Comparison of ENCODE assay signal across 7 mouse cellular contexts in genomic region chr7:116443004-116443696, GRCm38 (mm10). TPM values are rescaled to one million over a fixed set of nuclear protein-coding genes. Genes with fewer than 3 reads are reported as not detected.
DNase-seq lines count a peak whose midpoint lies in the region; ATAC-seq and TF ChIP-seq lines count a peak whose summit lies in the region.

Pik3c2a (minus strand) TSS chr7:116443449.

- peak within 1 kb of the TSS; percentile 95 for H3K27ac ChIP-seq in intestine, postnatal 0 days (ENCODE audit: low read depth, low read length)
- H3K27ac ChIP-seq in midbrain, embryonic 12.5 days (replicated peaks): peak within 1 kb of the TSS; percentile 94
- peak within 1 kb of the TSS; percentile 80 for H3K27ac ChIP-seq in small intestine, adult 2 months (ENCODE audit: insufficient read depth, low read depth, low read length)

- DNase-seq in adrenal gland, adult 8-10 months: peak; percentile 95
- DNase-seq in embryo, embryonic 9.5 days (ENCODE audit: extremely low spot score): peak; percentile 95
- DNase-seq in gastrocnemius, postnatal 4 days (ENCODE audit: low spot score in 2 of 2): peak; percentile 87 to 93
- peak; percentile 96 for DNase-seq in left cerebral cortex, postnatal 4 days

- no peaks in the 10 kb centered on the region for H3K9me3 ChIP-seq in intestine, postnatal 0 days (ENCODE audit: control insufficient read depth)
- no peaks in the 10 kb centered on the region for H3K9me3 ChIP-seq in midbrain, embryonic 12.5 days

- peak within 1 kb of the TSS; percentile 92 for H3K9ac ChIP-seq in intestine, postnatal 0 days (ENCODE audit: low read depth, low read length)
- peak within 1 kb of the TSS; percentile 76 for H3K9ac ChIP-seq in midbrain, embryonic 12.5 days (replicated peaks)

- WGBS in intestine, postnatal 0 days: under 1% methylated on average over 70 of the region's 72 CpGs
- under 1% methylated on average over 67 of the region's 72 CpGs for WGBS in midbrain, embryonic 12.5 days
- WGBS in small intestine, adult 2 months: under 1% methylated on average over 72 of the region's 72 CpGs

- H3K4me1 ChIP-seq in intestine, postnatal 0 days (replicated peaks; ENCODE audit: control insufficient read depth, insufficient read depth, low read length): 0 out of 2 replicates have a peak, but pooled peaks cover 6% of the 10 kb centered on the region
- H3K4me1 ChIP-seq in midbrain, embryonic 12.5 days: peaks cover 25% of the 10 kb centered on the region
- H3K4me1 ChIP-seq in small intestine, adult 2 months (ENCODE audit: control insufficient read depth, insufficient read depth, insufficient read length, low read length): peaks cover 8% of the 10 kb centered on the region; the same call in 1 of the 2 replicates

- H3K4me3 ChIP-seq in intestine, postnatal 0 days (ENCODE audit: low read depth, low read length): peak within 1 kb of the TSS; percentile 83
- H3K4me3 ChIP-seq in midbrain, embryonic 12.5 days: peak within 1 kb of the TSS; percentile 83
- H3K4me3 ChIP-seq in small intestine, adult 2 months (ENCODE audit: low read depth, low read length): peak within 1 kb of the TSS; percentile 98

- intact Hi-C loops in left cerebral cortex, postnatal 4 days (cut with DNase I): no loop called here

- peak within 1 kb of the TSS; percentile 86 for H3K4me2 ChIP-seq in intestine, postnatal 0 days (replicated peaks; ENCODE audit: low read depth)
- peak within 1 kb of the TSS; percentile 86 for H3K4me2 ChIP-seq in midbrain, embryonic 12.5 days (replicated peaks)

- H3K27me3 ChIP-seq in intestine, postnatal 0 days (replicated peaks; ENCODE audit: control insufficient read depth, insufficient read depth, low read length): no peaks in the 10 kb centered on the region
- H3K27me3 ChIP-seq in midbrain, embryonic 12.5 days: peaks cover 4% of the 10 kb centered on the region
- H3K27me3 ChIP-seq in small intestine, adult 2 months (ENCODE audit: control insufficient read depth, insufficient read depth, low read length): no peaks in the 10 kb centered on the region

- TF ChIP-seq POLR2A in small intestine, adult 2 months (IDR thresholded peaks at IDR 0.05; ENCODE audit: low read depth, low read length): peak; percentile 92

- no peak for TF ChIP-seq CTCF in intestine, postnatal 0 days (IDR thresholded peaks at IDR 0.05; ENCODE audit: low read depth)
- TF ChIP-seq CTCF in small intestine, adult 2 months (IDR thresholded peaks at IDR 0.05; ENCODE audit: extremely low read depth, insufficient read length, insufficient replicate concordance, low read depth, low read length): no peak

- H3K36me3 ChIP-seq in intestine, postnatal 0 days (ENCODE audit: control insufficient read depth, insufficient read depth): no peaks in the 10 kb centered on the region; the same call in 1 of the 2 replicates
- peaks cover 3% of the 10 kb centered on the region; the same call in 1 of the 2 replicates for H3K36me3 ChIP-seq in midbrain, embryonic 12.5 days
- H3K36me3 ChIP-seq in small intestine, adult 2 months (ENCODE audit: control insufficient read depth, insufficient read depth, low read length): 0 out of 2 replicates have a peak, but pooled peaks cover 3% of the 10 kb centered on the region

- peak; percentile 98 for ATAC-seq in intestine, postnatal 0 days
- peak; percentile 99 for ATAC-seq in midbrain, embryonic 12.5 days (ENCODE audit: low FRiP score, low read depth)

RNA-seq across cellular contexts. Expression of gene Pik3c2a, which starts in this region (rescaled TPM):
- 10 to 100 TPM; 30.0 to 47.3 (median 38.5) TPM for total RNA-seq in adrenal gland, adult 8-10 months (2022)
- total RNA-seq in gastrocnemius, postnatal 4 days (2021): 10 to 100 TPM; 18.3 to 20.3 TPM
- 21.5 and 26.4 TPM in 2 replicates for polyA plus RNA-seq in intestine, postnatal 0 days (2015; fragmentation: Nextera tagmentation; extraction: Ambion mirVana)
- 10 to 100 TPM; 21.0 to 25.5 TPM for total RNA-seq in left cerebral cortex, postnatal 4 days (2021)
- polyA plus RNA-seq in midbrain, embryonic 12.5 days (2016; fragmentation: Nextera tagmentation; extraction: Ambion mirVana): 30.3 and 33.1 TPM in 2 replicates
- 1.4 and 1.6 TPM in 2 replicates for polyA plus RNA-seq in small intestine, adult 2 months (2012; rRNA removed)

Comparison
In these comparisons a context has a peak if more than half of its experiments do, and no peak if none do; other contexts are left out.
1. Peak in every context shown above with its lines: DNase-seq, ATAC-seq, H3K4me3 ChIP-seq and H3K27ac ChIP-seq.